Mouse (Mus musculus): ENCODE measurements at regions not wholly inside any gene's neighbourhood (a gene's known extent, or its start where the extent isn't known, plus 50 kb on each side); places are given as distances from the start of the nearest gene placed in this dataset.

GRCm38 (mm10) chr13:115475861-115476260 lies 374.1 kb upstream of the Itga1 start:
- no peak for TF ChIP-seq CTCF (IDR thresholded peaks at IDR 0.05; ENCODE audit: low read depth)
- TF ChIP-seq EP300 (IDR thresholded peaks at IDR 0.05; ENCODE audit: low read depth): no peak
